Mouse (Mus musculus): ENCODE data around the gene Gmpr.

DNA sequence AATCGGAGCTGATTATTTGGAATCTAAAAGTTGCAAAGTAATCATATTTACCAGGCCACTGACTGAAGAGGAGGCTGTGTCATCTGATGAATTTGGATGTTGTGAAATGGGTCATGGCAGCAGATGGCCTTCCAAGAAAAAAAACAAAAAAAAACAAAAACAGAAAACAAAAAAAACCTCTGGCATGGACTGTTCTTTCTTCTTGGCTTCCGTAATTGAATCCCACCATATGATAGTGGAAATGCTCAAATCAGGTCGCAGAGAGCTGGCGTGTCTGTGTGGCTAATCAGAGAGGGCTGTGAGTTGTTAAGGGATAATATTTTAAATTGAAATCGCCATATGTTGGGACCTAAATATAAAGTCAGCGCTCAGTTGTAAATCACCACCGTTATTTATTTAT lies 49.8 kb upstream of the Gmpr start:
- TF ChIP-seq GATA1 (IDR thresholded peaks at IDR 0.05; ENCODE audit: borderline replicate concordance, low read length) (no peak), FLI1 (IDR thresholded peaks at IDR 0.05; ENCODE audit: low read length) (no peak)
